Mouse (Mus musculus): ENCODE data around the gene Scgb2a2.
"Not testable (repeated sequence)": the region's sequence is repeated elsewhere in the genome, so short reads cannot be mapped to it uniquely, and the experiment has no call there.

Scgb2a2 gene

DNA sequence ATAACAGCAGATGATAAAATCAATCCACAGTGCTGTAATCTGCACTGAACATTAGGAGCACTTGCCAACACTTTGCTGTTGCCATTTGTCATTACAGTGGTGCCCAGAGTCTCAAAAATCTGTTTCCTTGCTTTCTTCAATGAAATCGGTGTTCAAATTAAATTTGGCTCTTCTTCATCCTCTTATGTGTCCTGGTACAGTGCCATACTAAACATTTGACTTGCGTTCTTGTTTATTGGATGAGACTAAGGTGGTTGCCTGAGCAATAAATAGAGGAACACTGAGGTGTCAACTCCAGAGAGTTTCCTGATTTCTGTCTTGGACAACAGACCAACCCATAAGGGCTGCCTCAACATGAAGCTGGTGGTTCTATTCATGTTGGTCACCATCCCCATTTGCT, at the start of gene Scgb2a2:
Gene Scgb2a2, plus strand, starts transcription at position 301 of the 400 bp plus-strand sequence.
- no peak for DNase-seq (ENCODE audit: low spot score in 2 of 2)

DNA sequence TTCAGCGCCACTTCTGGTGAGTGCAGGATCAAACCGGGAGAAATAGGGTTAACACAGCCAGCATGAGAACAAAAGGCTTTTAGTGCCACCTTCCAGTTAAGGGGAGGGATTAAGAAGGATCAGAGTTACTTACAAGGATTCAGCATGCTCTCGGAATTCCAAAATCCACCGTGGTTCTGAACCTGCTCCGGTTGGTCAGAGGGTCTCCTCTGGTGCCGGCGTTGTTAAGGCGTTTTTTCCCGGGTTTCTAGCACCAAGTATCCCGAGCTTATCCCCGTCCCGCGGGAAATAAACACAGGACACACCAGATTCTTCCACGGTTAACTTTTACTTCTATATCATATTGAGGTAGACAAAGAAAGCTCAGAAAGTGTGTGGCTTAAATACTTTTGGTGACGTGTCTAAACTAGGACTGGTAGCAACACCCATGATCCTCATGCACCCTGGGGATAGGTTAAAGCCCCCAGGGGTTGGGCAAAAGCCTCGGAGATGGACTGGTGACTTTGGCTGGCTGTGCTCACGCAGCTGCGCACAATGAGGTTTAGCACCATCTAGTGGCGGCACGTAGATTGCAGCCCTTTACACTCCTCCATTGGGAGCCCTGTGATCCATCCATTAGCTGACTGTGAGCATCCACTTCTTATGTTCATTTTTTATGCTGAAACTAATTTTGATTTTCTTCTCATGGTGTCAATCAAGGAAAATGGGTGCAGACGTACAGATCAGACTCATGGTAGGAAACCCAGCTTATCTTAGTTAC, 10.6 kb upstream of the Scgb2a2 start:
- peak in 1 of 2 experiments; percentile 28 for DNase-seq (ENCODE audit: low spot score in 2 of 2)

DNA sequence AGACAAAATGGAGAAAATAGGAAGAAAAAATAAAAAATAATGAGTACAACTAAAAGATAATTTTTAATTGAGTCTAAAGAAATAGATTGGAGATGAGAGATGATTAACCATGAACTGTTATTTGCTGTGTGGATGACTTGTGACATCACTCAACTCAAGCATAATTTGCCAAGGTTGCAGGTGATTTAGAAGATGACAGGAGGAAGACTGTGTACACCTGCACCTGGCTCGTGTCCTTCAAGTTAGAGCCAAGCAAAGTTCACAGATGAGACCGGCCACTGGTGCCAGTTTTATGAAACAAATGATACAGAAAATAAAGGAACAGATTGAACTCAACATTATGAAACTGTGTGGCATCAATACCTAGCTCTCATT, 10.0 kb upstream of the Scgb2a2 start:
- no peak for DNase-seq (ENCODE audit: low spot score in 2 of 2)

DNA sequence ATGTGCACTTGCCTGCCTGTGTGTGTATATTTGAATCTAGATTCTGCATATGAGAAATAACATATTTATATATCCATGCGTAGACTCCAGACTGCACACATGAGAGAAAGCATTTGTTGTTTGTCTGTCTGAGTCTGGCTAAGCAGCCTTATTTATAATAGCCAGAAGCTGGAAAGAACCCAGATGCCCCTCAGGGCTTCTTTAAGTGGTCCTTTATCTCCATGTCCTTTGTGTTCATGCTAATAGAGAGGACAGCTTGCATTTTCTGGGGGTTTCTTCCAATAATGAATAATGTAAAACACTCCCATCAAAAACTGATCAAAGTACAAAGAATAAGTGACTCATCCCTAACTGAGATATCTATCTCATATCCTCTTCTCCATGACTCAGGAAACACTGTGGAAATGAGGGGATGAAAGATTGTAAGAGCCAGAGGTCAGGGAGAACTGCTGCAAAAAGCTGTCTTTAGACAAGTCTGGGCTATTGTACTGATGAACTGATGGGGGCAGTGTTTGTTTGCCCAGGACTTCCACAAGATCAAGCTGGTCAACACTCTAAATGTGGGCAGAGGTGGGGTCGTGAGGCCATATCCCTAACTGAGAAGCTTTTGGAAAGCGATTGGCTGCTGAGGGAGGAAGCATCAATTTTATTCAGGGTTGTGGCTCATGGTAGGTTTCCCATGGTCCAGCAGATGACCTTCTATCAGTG, 2.2 kb downstream of the Scgb2a2 start:
- not testable (repeated sequence) for DNase-seq (ENCODE audit: low spot score in 2 of 2)

DNA sequence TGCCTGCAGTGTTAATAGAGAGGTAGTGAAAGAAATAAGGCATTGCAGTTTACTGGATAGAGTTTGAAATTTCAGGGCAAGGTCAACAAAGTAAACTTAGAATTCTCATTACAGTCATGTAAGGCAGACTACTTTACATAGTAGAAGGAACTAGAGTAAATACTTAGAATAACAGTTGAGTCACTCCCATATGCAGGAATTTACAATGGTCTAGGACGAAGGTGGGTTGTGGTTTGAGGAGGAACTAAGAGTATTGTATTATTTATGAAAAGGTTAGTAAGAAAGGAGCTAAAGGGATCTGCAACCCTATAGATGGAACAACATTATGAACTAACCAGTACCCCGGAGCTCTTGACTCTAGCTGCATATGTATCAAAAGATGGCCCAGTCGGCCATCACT, 13.5 kb downstream of the Scgb2a2 start:
- DNase-seq (ENCODE audit: low spot score in 2 of 2) = not testable (repeated sequence)

DNA sequence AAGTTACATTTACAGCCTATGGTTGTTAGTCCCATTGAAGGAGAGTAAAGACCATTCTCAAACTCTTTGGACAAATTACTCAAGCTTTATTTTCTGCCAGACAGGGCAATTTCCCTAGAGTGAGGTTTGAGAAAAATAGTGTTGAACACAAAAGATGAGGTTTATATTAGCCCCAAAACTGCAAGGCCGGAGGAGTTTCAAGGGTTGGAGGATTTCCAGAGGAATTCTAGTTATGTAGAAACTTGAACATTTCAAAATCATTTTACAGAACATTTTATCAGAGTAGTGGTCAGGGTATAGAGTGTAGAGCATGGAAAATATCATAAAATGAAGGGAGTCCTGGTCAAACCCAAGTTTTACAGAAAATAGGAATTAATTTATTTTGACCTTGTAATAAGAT, 17.5 kb downstream of the Scgb2a2 start:
- no peak for DNase-seq (ENCODE audit: low spot score in 2 of 2)

DNA sequence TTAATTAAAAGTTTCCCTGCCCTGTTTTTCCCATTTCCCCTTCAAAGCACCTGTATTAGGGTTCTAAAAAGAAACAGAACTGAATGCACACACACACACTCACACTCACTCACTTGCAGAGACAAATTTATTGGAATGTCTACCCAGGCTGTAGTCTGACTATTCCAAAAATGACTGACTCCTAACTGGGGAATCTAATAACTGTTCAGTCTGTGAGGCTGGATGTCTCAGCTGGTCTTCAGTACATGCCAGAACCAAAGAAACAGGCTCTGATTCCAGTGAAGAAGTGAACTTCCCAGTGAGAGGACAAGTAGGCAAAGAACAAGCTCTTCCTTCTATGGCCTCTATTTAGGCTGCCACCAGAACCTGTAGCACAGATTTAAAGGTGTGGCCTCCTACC, 18.1 kb downstream of the Scgb2a2 start:
- DNase-seq (ENCODE audit: low spot score in 2 of 2) = no peak

DNA sequence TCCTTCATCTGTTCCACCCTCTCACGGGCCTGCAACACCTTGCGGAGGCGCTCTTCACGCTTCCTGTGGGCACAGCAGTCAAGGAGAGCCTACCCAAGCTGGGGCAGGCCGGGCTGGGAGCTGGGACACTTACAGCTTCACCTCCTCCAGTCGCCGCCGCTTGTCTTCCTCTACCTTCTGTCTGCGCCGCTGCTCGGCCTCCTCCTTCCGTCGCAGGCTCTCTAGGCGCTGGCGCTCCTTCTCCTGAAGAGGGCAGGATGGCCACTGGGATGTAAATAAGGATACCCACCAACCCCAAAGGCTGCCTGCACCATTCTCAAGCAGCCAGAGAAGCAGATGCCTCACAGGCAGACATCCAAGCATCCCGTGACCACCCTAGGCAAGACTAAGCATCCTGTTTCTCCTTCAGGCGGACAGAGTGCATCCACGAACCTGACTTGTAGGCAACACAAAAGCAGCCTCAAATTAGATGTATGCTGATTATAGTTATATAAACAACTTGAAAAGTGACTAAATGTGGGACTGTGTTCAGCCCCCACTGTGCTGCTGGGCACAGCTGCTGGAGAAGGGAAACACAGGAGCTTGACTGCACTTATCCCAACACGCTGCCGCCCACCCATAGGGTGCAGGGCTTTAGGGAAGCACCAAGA, 30.9 kb downstream of the Scgb2a2 start:
- DNase-seq (ENCODE audit: low spot score in 2 of 2) = no peak

DNA sequence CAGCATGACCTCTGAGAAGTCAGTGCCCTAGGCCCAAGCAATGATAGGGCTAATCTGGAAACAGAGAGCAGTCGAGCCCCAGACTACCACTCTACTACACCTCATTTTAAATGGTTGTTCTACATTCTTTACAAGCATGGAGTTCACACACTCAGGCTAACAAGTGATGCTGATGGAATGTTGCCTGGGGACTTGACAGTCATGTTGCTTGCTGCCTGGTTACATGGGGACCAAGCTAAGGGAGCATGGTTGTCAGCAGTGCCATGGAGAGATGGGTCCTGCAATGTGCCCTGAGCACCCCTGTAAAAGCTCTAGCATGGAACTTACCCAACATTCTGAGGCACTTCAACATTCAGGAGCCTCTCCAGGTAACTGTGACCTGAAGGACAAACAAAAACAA, 39.0 kb downstream of the Scgb2a2 start:
- no peak for DNase-seq (ENCODE audit: low spot score in 2 of 2)

DNA sequence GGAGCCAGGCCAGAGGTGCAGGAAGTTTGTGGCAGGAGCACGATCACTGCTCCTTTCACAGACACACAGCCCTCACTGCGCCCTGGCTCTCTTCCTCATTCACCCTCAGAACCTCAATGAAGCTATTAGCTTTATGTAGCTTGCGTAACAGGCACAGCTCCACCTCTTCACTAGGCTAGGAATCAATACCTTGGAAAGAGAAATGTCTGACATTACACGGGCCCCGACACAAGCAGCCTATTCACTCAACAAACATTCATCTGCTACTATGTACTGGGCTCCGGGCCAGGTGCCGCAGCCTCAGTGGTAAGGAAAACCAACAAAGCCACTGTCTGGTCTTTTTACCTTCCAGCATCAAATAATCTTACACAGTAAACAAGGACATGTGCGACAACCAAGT, 39.4 kb downstream of the Scgb2a2 start:
- DNase-seq (ENCODE audit: low spot score in 2 of 2) = no peak

DNA sequence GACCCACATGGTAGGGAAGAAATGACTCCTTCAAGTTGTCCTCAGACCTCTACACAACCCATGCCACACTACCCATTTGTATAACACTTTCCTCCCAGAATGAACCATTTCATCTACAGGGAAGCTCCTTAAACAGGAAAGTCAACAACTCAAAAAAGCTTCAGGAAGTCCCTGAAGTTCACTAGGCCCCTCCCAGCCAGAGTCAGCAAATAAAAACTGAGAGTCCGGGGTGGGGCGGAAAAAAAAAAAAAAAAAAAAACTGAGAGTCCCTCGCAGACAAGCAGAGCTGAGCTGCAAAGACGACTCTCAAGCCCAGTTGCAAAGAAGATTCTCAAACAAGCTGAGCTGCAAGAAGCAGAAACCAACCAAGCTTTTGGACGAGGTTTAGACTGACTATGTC, 48.7 kb downstream of the Scgb2a2 start:
- DNase-seq (ENCODE audit: low spot score in 2 of 2) = no peak

DNA sequence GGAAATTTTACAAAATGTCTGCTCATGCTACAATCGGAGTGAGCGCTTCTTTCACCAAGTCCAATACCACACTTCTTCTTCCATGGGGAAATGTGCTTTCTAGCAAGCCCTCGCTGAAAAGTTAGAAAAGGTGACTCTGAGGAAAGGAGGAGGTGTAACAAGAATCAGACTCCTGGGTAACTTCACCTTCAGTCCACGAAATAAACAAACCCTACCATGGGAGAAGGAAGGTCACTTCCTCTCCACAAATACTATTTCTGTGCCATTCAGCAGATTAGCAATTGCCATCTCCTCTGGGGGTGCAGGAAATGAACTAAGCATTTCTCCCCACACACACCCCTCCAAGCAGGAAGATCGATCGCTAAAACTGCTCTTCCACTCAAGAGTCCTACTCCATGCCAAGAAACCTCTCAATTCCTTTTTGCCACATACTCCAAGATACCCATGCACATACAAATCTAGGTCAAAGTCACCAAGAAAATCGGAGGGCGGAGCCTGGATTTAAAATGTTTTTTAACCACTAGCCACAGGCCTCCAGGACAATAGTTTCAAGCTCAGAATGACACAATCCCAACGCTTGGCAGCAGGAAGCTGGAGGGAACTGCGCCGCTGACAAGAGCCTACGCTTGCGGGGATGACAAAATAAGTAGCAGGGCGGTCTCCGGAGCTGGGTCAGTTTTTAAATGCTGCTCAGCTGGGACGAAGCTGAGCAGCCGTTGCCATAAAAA, 51.1 kb downstream of the Scgb2a2 start:
- DNase-seq (ENCODE audit: low spot score in 2 of 2) = peak; percentile 16 to 35

DNA sequence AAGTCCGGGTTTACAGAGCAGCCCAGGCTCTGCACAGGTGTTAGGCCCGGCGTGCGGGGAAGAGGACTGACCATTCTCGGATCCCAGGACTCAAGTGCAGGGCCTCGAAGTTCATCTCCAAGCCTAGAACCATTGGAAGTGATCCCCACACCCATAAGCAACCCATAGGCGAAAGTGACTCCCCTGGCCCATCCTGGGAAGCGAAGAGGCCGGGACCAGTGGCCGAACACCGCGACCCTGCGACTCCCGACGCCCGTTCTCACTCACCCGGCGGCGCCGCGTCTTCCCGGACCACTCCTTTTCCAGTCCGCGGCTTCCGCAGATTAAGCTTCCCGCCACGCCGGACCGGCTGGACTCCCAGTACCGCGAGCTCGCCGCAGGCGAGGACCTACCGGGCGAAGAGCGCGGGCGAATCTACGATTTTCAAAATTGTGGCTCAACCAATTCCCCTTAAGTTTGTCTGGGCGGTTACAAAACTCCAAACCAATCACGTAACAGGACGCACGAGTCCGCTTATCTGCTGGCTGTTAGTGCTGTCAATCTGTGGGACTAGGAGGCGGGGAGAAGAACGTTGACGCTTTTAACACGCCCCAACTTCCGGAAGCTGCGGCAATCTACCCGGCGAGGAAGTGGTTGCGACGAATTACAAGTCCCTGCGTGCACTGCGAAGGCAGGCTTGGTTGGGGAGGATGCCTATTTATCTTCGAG, 51.9 kb downstream of the Scgb2a2 start, which contains the start of gene Incenp:
Gene Incenp, minus strand, starts transcription at position 480 of the 708 bp plus-strand sequence.
- DNase-seq (ENCODE audit: low spot score in 2 of 2) = peak; percentile 90 to 92

DNA sequence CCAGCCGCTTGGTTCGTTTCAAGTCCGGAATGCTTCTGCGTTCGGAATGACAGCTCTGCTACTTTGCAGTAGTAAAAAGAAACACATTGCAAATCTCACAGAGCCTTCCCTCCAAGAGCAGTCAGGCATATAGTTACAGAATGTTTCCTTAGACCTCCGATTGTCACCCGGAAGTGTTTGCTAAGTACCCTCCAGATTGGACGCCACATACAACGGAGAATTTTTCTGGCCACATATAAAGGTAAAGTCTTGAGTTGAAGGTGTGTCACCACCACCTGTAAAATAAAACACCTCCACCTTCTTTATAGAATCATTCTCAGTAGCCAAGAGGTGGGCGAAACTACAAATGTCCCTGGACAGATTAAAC, 52.4 kb downstream of the Scgb2a2 start:
- DNase-seq (ENCODE audit: low spot score in 2 of 2) = no peak

DNA sequence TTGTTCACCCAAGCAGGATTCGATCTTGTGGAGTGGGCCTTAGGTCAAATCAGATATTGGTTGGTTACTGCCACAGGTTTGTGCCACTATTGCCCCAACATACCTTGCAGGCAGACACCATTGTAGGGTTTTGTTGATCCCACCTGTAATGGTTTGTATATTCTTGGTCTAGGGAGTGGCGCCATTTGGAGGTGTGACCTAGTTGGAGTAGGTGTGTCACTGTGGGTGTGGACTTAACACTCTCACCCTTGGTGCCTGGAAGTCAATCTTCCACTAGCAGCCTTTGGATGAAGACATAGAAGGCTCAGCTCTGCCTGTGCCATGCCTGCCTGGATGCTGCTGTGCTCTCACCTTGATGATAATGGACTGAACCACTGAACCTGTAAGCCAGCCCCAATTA, 53.3 kb downstream of the Scgb2a2 start:
- not testable (repeated sequence) for DNase-seq (ENCODE audit: low spot score in 2 of 2)

All from thymus, postnatal 10 days (tissue).